Mouse (Mus musculus): ENCODE measurements at regions not wholly inside any gene's neighbourhood (a gene's known extent, or its start where the extent isn't known, plus 50 kb on each side); places are given as distances from the start of the nearest gene placed in this dataset.

DNA sequence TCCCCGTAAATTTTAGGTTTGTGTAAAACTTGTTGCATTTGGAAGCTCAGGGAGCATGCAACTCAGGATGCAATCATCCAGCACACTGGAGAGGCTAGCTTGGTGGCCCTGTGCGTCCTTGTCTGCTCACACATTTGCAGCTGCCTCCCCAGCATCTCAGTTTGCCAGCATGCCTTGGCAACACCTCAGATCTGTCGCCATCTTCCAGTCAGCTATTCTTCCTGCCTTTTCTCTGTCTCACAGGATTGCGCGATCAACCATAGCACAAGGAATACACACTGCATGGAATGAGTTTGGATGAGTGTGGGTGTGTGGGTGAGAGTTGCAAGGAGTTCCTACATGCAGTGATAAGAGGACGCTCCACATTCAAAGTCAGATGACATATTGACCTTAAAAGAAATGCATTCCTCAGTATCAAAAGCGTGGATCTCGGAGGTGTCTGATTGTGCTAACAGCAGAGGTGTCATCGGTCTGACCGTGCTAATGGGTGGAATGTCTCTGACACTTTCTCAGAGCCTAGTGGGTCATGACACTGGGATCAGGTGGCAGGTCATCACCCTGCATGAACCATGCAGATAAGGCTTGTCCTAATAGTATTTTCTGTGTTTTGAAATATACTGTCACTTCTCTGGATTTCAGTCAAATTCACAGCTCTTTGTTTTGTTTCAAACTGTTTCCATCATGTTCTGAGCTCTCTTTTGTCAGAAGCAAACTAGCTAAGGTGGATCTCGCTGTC is 360.6 kb upstream of the Arglu1 start:
- DNase-seq (ENCODE audit: low spot score in 2 of 2), result no peak

DNA sequence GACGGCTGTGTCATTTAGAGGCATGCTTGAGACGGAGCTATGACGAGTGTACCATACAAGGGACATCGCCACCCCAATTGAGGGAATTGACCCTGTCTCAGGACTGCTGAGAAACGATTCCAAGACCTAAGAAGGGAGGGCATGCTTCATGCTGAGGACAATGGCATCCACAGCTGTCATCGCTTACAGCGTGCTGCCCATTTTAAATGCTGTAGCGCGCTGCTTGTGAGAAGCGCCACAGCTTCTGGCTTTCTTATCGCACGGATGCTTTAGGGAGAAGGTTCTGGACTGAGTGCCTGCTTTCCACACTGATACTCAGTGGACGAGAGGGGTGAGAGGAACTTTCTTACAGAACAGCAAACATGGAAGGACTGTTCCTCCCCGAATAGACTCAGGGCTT is 357.8 kb upstream of the Arglu1 start:
- DNase-seq (ENCODE audit: low spot score in 2 of 2), result no peak

DNA sequence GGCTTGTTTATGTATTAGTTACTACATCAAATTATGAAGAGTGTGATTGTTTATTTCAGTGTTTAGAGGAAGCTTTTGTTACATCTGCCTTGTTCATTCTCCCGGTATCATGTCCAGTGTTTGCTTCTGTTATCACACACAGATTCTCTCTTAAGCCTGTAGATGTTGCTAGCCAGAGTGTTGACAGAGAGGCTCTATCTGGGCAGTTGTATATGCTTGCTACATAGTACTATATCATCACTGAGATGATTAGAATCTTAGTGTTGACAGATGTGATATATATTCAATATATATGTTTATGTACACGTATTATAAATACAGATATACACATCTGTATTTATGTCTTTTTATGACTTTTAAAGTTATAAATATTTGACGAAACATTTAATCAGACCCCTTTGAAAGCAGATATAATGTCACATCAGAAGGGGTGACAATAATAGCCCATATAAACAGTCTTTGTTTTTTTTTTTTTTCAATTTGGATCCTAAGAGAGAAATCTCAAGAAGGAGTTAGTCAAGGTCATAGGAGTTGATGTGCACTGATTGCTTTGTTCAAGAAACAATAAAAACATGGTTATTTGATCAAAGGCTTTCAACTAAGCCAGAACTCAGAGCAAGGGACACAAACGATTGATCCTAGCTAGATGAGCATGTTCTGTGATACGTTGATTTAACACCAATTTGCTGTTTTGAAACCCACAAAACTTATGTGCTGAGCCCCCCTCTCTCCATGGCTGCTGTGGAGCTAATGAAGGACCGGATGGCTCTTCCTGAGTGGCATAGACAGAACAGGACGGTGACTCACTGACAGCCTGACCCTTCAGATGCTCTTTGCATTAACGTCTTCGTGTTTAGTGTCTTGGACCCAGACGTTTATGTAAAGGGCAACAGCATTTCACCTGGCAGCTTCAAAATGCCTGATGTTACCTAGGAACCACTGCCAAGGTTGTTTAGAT is 352.8 kb upstream of the Arglu1 start:
- no peak for DNase-seq (ENCODE audit: low spot score in 2 of 2)

DNA sequence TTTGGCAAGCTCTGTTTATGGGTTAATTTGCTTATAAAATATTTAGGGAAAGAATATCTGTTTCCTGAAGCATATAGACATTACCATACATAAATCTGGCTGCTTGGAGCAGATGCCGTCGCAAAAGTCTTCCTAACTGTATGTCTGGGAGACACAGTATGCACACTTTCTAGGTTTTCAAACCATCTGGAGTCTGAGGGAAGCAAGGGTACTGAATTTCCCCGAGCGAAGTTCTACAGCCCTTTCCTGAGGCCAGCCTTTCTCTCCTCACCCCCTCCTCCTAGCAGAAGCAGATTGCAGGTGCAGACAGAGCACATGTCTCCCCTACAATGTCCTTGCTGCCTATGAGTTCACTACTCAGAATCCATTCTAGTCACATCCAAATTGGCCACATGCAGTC is 338.8 kb upstream of the Arglu1 start:
- DNase-seq (ENCODE audit: low spot score in 2 of 2), result no peak

DNA sequence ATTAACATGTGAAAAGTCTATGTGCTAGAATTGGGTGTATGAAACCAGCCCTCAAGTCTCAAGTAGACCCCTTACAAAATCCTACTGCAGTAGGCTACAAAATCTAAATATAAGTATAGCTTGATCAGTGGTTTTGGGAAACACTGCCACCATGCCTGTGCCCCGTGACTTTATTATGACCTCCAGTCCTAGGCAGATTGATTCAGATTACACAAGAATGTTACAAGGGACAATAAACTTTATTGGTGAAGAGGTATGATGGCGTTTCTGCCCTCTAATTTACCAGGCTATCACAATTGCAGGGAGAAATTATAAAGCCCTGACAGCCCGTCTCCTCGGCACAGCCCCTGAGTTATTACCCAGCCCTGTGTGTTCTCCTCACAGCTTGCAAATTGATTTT is 337.4 kb upstream of the Arglu1 start:
- DNase-seq (ENCODE audit: low spot score in 2 of 2), result no peak

DNA sequence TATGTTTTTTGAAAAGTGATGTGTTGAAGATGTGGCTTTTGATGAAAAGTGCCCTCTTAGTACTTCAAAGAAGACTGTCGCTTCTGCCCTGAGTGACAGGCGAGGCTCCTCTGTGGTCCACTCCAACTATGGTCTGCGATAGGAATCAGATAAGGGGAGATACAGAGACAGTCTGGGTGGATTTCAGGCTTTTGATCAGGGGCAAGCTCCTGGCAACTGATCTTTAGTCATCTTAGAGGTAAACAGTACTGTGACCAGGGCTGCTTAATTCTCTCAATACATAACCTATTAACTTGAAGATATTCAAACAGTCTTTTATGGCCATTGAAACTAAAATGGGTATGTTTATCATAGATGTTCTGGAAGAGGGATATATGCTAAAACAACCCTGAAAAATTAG is 335.6 kb upstream of the Arglu1 start:
- DNase-seq (ENCODE audit: low spot score in 2 of 2), result no peak

DNA sequence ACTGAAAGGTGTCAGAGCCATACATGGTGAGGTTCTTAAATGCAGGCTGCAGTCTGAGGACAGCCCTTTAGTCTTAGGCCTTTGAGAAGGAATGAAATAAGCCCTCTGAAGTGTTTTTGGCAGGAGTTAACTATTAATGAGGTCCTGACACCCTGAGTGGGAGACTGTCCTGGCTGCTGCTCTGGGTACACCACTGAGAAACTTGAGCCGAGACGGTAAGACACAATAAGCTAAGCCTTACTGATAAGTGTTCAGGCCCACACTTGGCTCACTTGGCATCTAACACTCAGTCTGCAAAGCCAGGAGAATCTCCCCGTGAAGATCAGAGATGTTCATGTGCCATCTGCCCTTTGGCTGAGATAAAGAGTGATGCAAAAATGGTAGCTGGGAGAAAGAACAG is 335.1 kb upstream of the Arglu1 start:
- DNase-seq (ENCODE audit: low spot score in 2 of 2), result no peak

DNA sequence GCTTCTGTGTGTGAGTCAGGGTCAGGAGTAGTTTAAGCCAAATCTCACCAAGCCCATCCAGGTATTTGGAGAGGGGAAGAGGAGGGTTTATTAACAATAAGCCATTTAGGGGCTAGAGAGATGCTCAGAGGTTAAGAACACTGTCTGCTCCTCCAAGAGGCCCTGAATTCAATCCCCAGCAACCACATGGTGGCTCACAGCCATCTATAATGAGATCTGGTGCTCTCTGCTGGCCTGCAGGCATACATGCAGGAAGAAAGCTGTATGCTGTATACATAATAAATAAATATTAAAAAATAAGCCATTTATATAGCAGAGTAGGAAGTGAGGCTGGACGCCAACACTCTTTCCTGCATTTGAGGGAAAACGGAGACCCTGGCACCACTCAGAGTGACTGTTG is 330.4 kb upstream of the Arglu1 start:
- DNase-seq (ENCODE audit: low spot score in 2 of 2), result no peak

DNA sequence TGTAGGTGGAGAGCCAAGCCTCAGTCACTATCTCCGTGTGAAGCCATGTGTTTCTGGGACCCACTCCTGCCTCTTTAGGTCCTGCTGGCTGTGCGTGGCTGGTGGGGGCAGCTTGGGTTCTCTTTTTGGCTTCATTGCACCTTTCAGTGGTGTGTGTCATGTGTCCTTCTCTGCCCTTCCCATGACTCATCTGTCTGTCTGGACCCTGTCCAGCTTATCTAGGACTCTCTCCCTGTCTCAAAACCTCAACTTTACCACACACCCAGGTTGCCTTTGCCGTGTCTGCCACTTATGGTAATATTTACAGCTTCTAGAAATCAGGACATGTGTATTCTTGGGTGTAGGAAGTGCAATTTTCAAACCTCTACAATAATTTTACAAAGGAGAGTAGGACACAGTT is 329.9 kb upstream of the Arglu1 start:
- DNase-seq (ENCODE audit: low spot score in 2 of 2), result no peak

DNA sequence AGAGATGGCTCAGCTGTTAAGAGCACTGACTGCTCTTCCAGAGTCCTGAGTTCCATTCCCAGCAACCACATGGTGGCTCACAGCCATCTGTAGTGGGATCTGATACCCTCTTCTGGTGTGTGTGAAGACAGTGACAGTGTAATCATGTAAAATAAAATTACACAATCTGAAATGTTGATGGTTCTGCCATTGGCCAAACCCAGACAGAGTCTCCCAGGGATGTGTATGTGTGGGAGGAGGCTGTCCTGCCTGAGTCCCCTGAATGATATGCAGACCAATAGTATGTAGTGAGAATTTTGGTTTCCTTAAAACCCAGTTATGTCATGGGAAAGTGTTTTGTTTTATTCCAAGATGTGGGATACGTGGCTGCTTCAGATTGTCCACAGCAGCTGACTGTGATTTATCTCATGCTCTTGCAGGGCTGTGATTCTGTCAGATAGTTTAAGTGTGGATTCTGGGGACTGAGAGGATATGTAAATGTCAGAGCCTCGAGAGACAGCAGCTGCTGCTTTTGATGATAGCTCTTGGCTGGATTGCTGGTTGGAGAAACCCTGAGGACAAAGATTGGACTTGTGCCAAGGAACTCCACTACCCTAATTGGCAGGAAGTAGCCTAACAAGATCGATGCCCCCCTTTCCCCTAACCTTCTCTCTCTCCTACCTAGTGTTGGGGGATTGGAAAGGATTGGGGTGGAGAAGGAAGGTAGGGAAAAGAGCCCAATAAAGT is 321.6 kb upstream of the Arglu1 start:
- DNase-seq (ENCODE audit: low spot score in 2 of 2), result no peak

DNA sequence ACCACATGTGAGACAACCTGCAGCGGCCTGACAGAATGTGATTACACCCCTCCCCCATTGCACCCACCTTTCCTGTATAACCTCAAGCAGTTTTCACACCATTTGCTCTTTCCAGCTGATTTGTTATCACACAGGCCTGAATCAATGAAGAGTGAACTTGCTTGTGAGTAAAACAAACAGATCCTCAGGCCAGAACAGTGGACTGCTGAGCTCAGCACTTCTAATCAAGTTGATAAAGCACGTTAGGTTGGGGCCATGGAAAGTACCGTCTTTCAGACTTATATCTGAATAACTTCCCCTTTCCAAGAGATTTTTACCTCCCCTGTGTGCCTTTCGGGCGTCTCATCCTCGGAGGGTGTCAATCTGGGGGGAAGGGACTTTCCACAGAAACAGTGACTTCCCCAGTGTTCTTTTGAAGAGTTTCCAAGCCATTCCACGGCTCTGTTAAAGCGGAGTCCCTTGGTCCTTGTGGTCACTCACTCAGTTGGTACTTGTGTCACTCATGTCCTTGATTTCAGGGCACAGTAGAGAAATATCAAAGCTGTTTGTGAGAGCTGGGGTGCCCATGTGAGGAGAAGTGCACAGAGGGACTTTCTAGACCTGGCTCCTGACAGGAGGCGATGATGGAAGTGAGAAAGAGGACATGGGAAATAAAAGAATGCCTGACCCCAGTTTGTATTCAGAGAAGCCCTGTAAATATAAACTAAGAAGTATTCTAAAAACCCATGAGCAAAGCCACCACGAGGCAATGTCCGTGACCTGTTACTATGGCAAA is 317.9 kb upstream of the Arglu1 start:
- no peak for DNase-seq (ENCODE audit: low spot score in 2 of 2)

DNA sequence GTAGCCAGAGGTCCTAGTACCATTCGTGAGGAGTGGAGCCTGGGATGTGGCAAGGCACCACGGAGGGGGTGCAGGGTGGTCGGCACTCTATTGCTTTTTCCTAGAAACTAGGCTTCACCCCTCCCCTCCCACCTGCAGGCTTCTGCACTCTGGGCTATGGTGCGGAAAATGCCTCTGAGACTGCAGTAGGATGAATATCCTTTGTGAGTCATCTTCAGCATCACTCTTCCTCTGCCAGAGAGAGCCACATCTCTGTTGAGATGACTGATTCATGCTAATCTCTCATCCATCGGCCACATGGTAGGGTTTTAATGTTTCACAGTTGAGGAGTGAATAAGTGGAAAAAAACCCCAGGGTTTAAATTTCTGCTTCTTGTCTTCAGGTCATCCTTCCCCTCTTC is 309.6 kb upstream of the Arglu1 start:
- no peak for DNase-seq (ENCODE audit: low spot score in 2 of 2)

DNA sequence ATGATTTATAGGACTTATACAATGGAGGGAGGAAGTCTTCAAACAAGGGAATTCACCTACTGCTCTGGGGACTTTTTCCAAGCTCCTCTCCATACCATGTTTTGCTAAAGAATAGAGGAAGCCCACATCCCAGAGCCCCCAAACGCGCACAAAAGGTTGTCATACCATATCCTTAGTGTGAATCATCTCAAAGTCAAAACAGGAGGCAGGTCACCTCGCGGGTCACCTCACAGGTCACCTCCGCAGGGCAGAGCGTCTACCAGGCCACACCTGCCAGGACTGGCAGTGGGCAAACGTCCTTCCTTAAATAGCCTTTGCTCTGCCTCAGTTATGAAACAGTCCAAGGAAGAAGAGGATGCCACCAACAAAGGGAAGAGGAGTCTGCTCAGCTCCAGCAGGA is 307.3 kb upstream of the Arglu1 start:
- DNase-seq (ENCODE audit: low spot score in 2 of 2), result no peak

DNA sequence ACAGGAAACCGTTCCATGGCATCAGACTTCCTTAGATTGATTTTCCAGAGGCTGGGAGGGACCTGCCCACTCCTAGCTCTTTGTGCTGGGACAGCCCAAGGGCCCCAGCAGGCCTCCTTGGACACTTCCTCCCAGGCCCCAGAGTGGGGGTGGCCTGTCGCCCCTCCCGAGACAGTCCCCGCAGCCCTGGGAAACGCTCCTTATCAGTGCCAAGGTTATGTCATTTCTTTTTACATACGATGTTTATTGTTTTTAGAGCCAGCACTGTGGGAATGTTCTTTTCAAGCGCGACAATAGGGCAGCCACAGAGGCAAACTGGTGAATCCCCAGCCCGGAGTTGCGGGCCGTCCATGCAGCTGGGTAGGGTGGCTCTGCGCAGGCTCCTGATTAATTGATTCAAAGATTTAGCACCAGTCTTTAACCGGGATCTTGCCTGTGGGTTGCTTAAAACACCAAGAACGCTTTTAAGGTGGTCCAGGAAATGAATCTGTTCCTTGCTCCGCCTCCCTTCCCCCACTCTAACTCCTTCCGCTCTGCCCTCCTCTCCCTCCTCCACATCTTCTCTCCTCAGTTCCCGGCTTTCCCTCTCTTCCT is 304.4 kb upstream of the Arglu1 start:
- DNase-seq (ENCODE audit: low spot score in 2 of 2), result no peak

DNA sequence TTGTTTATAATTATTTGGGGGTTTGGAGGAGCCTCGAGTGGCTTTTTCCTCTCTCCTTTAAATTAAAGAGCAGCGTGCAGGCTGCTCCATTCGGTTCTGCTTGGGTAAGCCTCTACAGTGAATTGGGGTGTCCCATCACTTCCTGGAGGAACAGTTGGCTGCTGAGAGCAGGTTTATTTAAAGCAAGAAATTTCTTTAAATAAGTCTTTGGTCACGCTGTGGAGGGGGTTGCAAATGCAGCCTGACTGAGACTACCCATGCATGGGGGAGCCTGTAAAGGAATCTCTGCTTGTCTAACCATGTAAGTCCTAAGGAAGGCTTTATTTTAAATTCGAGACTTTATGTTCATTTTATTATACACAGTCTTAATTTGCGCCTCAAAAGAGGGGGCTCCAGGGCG is 303.7 kb upstream of the Arglu1 start:
- DNase-seq (ENCODE audit: low spot score in 2 of 2), result peak in 1 of 2 experiments; percentile 25

DNA sequence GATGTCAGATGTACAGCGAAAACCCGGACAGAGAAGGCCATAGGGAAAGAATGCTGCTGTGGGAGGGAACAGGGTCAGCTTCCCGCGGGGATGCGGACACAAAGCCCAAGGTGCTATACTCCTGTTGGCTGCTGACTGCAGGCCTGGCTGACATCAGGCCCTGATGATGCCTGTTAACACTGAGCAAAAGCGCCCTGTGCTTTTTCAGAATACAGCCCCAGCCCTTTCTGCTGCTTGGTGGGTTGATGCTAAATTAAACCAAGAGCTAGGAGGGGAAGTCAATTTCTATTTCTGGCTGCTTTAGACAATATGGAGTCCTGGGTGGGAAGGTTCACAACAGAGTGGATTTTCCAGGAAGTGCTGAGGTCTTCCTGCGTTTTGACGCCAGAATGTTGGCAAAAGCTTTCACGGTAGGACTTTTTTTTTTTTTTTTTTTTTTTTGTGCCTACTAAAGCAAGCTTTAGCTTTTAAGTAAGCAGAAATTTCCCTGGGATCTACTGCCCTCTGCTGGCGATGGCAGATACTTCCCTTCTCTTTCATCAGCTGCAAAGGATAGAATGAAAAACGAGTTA is 302.2 kb upstream of the Arglu1 start:
- peak; percentile 71 to 89 for DNase-seq (ENCODE audit: low spot score in 2 of 2)

DNA sequence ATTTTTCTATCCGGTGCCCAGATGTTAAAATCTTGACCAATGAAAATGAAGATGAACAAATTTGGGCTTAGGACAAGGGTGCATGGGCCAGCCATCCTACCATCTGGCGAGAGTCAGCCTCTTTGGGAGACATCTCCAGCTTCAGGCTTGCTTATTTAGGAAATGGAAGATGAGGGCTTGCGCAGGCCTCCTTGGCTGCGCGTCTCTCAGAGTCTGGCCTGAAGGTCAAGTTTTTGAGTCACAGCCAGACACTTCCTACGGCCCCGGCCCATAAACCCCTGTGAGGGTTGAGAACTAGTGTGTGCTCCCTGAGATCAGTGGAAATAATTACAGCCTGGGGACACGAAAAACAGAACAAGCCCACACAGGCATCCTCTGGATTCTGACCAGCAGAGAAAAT is 300.7 kb upstream of the Arglu1 start:
- DNase-seq (ENCODE audit: low spot score in 2 of 2), result no peak

DNA sequence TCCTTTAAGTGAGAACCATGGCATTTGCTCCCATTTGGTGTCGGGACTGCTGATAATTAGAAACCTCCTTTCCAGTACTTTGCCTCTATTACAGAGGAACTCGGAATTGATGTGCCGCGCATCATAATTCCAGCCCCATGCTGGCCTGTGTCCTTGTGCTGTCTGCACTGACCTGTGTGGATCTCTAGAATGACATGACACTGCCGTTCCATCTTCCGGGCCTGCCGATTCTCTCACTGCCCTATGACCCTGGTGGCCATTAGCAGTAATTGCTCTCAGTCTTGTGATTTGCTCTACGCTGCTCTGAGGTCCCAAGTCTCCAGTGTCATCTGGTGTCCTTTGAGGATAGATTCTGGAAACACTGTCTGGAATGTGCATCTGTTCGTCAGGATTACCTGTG is 295.7 kb upstream of the Arglu1 start:
- no peak for DNase-seq (ENCODE audit: low spot score in 2 of 2)

DNA sequence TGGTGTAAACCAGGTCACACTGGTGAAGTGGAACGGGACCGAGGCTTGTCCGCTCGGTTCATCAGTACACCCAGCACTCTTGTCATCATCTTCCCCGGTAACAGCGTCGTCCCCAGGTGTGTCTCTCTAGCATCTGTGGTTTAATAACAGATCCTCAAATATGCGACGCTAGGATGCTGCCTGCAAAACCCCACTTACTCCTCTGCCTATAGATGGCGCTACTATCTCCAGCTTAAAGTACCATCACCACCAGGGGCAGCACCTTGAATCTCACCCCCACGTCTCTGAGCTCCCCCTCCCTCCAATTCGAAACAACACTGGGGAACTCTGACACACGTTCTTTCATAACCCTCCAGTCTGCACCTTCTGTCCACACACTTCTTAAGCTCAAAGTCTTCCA is 295.1 kb upstream of the Arglu1 start:
- no peak for DNase-seq (ENCODE audit: low spot score in 2 of 2)

DNA sequence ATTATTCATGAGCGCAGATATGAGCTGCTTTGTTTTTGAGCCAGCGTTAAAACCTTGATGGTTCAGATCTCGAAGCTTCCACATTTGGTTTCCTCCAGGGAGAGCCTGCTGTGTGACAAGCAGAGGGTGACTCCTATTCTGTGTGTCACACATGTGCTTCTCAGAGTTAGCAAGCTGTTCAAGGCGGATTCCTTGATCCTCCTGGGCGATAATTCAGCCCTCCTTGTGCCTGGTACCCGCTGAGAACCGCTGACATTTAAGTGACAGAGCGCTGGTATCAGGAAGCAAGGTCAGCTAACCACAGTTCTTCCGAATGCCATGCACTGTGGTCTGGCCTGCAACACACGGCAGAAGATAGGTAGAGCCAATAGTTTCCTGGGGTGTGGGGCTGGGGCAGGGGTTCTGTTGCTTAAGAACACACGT is 294.5 kb upstream of the Arglu1 start:
- DNase-seq (ENCODE audit: low spot score in 2 of 2), result peak in 1 of 2 experiments; percentile 34

Data from layer of hippocampus, adult 18-20 months (tissue).